Mouse (Mus musculus) kidney, adult 2 months (tissue): ENCODE results near the gene Ppp1r12b.

Experiments used
- CTCF ChIP-seq: fragments of 200-500 bp; conservative IDR thresholded peaks from 2 replicates; pipeline ENCODE4 v1.5.1; 2011; ENCODE audit warnings: low read depth, mild to moderate bottlenecking, control low read depth, low read length, moderate library complexity, mixed read lengths; ENCODE audit not compliant: insufficient read depth, insufficient read length
- POLR2A ChIP-seq: fragments of 200-500 bp; IDR thresholded peaks from one replicate; pipeline ENCODE4 v1.6.1; 2011; ENCODE audit warnings: low read depth, low read length, control low read depth

DNA sequence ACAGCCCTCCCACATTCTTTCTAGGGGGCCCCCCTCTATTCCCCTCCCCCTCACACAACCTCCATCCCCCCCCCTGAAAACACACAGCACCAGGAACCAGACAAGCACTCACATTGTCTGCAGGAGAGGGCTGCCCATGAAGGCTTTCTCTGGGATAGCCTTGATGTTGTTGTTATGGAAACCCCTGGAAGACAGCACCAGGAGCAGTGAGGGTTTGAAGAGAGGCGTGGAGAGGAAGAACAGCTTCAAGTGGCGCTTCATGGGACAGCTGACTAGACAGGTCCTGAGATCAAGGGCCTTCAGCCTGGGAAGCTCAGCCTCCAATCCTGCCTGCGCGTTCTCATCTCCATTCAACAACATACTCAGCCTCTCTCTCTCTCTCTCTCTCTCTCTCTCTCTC is 47.6 kb upstream of the Ppp1r12b start:
- no peak for TF ChIP-seq CTCF
- no peak for TF ChIP-seq POLR2A
